8 mouse cellular contexts compared by ENCODE assay signal in the genomic region with DNA sequence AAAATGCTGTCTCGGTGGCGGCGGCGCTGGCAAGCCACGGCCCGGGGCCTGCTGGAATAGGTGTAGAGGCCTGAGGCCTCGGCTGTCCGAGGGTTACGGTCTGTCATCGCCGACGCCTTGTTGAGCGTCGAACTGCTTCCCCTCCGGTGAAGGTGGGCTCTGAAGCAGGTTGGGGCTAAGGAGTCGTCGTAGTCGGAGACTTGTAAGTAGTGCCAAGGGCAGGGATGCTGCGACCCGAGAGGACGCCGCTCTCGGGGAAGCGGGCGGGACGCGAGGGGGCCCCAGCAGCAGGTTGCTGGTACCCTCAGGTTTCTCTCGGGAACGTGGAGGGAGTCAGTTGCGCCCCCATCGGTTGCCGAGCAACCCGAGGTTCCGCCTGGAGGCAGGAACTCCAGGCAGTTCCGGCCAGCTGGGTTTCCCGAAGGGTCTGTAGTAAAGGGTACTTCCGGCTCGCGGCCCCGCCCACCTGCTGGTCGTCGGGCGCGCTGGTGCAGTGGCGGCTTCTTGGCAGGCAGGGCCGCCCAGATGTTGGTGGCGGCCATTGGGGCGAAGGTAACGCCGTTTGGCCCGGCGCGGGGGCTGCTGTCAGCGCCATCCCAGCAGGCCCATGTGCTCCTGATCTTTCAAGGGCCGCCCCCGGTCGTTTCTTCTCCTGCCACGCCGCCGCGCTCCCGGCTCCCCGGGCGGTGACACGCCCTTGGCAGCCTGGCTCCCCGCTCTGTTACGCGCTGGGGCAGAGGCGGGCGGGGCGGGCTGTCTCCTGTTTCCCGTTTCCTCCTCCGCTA. TPM values are rescaled to one million over a fixed set of nuclear protein-coding genes. Genes with fewer than 3 reads are reported as not detected.
A peak's percentile ranks its signal among the peaks of the same experiment; 100 is the strongest.
DNase-seq lines count a peak whose midpoint lies in the region; ATAC-seq and TF ChIP-seq lines count a peak whose summit lies in the region.
"Not testable (repeated sequence)": the region's sequence is repeated elsewhere in the genome, so short reads cannot be mapped to it uniquely, and the experiment has no call there.

A gene (minus strand): TSS at position 699 of the 785 bp plus-strand sequence.

- H3K27me3 ChIP-seq in E14TG2a.4 (ENCODE audit: insufficient read depth, low read length); forebrain, embryonic 15.5 days; liver, postnatal 0 days (ENCODE audit: insufficient read depth, low read length); neural tube, embryonic 13.5 days; testis, adult 2 months (ENCODE audit: control insufficient read depth, insufficient read depth, low read length): not testable (repeated sequence)

- DNase-seq in cerebellum, adult 11-12 months = peak; percentile 69
- DNase-seq in heart, postnatal 14 days = peak; percentile 78 to 83
- peak; percentile 85 for DNase-seq in layer of hippocampus, adult 11-12 months (ENCODE audit: low spot score)
- peak; percentile 83 for DNase-seq in liver, postnatal 0 days

- H3K27ac ChIP-seq in forebrain, embryonic 15.5 days (replicated peaks) = peak within 1 kb of the TSS; percentile 75
- H3K27ac ChIP-seq in liver, postnatal 0 days (ENCODE audit: low read depth) = peak within 1 kb of the TSS; percentile 79
- H3K27ac ChIP-seq in neural tube, embryonic 13.5 days (replicated peaks) = peak within 1 kb of the TSS; percentile 88
- H3K27ac ChIP-seq in testis, adult 2 months (ENCODE audit: control insufficient read depth, insufficient read depth, low read depth, low read length) = peak within 1 kb of the TSS; percentile 98

- intact Hi-C loops in heart, postnatal 14 days (cut with DNase I) = not testable (repeated sequence)

- H3K9ac ChIP-seq in forebrain, embryonic 15.5 days (replicated peaks) = peak within 1 kb of the TSS; percentile 61
- peak within 1 kb of the TSS; percentile 66 for H3K9ac ChIP-seq in liver, postnatal 0 days (replicated peaks)
- H3K9ac ChIP-seq in neural tube, embryonic 13.5 days = peak within 1 kb of the TSS; percentile 72

- ATAC-seq in forebrain, embryonic 15.5 days (replicated peaks) = peak; percentile 98
- ATAC-seq in liver, postnatal 0 days = peak; percentile 95
- peak; percentile 98 for ATAC-seq in neural tube, embryonic 13.5 days (ENCODE audit: low read depth)

- peak; percentile 75 for TF ChIP-seq POLR2A in testis, adult 2 months (IDR thresholded peaks at IDR 0.05; ENCODE audit: control insufficient read depth, low read depth, low read length)

- H3K4me3 ChIP-seq in E14TG2a.4 (replicated peaks; ENCODE audit: low read length) = peak within 1 kb of the TSS; percentile 77
- peak within 1 kb of the TSS; percentile 56 for H3K4me3 ChIP-seq in forebrain, embryonic 15.5 days
- H3K4me3 ChIP-seq in liver, postnatal 0 days (ENCODE audit: low read depth, low read length) = peak within 1 kb of the TSS; percentile 70
- H3K4me3 ChIP-seq in neural tube, embryonic 13.5 days = peak within 1 kb of the TSS; percentile 54
- peak within 1 kb of the TSS; percentile 98 for H3K4me3 ChIP-seq in testis, adult 2 months (ENCODE audit: control insufficient read depth, low read depth, low read length)

- not testable (repeated sequence) for TF ChIP-seq EP300 in liver, postnatal 0 days (IDR thresholded peaks at IDR 0.05; ENCODE audit: low read depth)

- H3K4me1 ChIP-seq in E14TG2a.4 (replicated peaks; ENCODE audit: low read depth, low read length); forebrain, embryonic 15.5 days; liver, postnatal 0 days (ENCODE audit: insufficient read depth); neural tube, embryonic 13.5 days (replicated peaks); testis, adult 2 months (ENCODE audit: control insufficient read depth, insufficient read depth, low read length): not testable (repeated sequence)

- under 1% methylated on average over 65 of the region's 73 CpGs for WGBS in forebrain, embryonic 15.5 days
- under 1% methylated on average over 68 of the region's 73 CpGs for WGBS in liver, postnatal 0 days (ENCODE audit: insufficient replicate concordance)
- under 1% methylated on average over 69 of the region's 73 CpGs for WGBS in neural tube, embryonic 13.5 days

- H3K36me3 ChIP-seq in E14TG2a.4 (ENCODE audit: insufficient read depth, low read length); forebrain, embryonic 15.5 days; liver, postnatal 0 days (replicated peaks; ENCODE audit: insufficient read depth, low read length); neural tube, embryonic 13.5 days; testis, adult 2 months (ENCODE audit: control insufficient read depth, insufficient read depth, low read length): not testable (repeated sequence)

- peak within 1 kb of the TSS; percentile 57 for H3K4me2 ChIP-seq in forebrain, embryonic 15.5 days (replicated peaks)
- peak within 1 kb of the TSS; percentile 80 for H3K4me2 ChIP-seq in liver, postnatal 0 days (ENCODE audit: low read depth, low read length)
- H3K4me2 ChIP-seq in neural tube, embryonic 13.5 days = peak within 1 kb of the TSS; percentile 63

- not testable (repeated sequence) for H3K9me3 ChIP-seq in E14TG2a.4 (ENCODE audit: low read length); forebrain, embryonic 15.5 days; liver, postnatal 0 days (ENCODE audit: low read length); neural tube, embryonic 13.5 days

- TF ChIP-seq CTCF in E14TG2a.4 (conservative IDR thresholded peaks at IDR 0.05; ENCODE audit: low read length); liver, postnatal 0 days (IDR thresholded peaks at IDR 0.05; ENCODE audit: low read depth); testis, adult 2 months (IDR thresholded peaks at IDR 0.05; ENCODE audit: control insufficient read depth, insufficient read depth, insufficient replicate concordance, low read depth, low read length): not testable (repeated sequence)

RNA-seq across cellular contexts. Expression of the gene that starts here (rescaled TPM):
- polyA plus RNA-seq in forebrain, embryonic 15.5 days (2015; fragmentation: Nextera tagmentation; extraction: Ambion mirVana) = 48.2 and 51.7 TPM in 2 replicates
- total RNA-seq in heart, postnatal 14 days (2021) = 10 to 100 TPM; 46.6 to 51.7 TPM
- 13.2 and 14.5 TPM in 2 replicates for polyA plus RNA-seq in liver, postnatal 0 days (2015; fragmentation: Nextera tagmentation; extraction: Ambion mirVana)
- polyA plus RNA-seq in neural tube, embryonic 13.5 days (2015; fragmentation: Nextera tagmentation; extraction: Ambion mirVana) = 49.8 and 56.1 TPM in 2 replicates
- 209 and 231 TPM in 2 replicates for polyA plus RNA-seq in testis, adult 2 months (2012; rRNA removed)

Comparison
In these comparisons a context has a peak if more than half of its experiments do, and no peak if none do; other contexts are left out.
1. Peak in every context shown above with its lines: DNase-seq, ATAC-seq, H3K4me3 ChIP-seq and H3K27ac ChIP-seq.